Mouse (Mus musculus) granulocyte monocyte progenitor cell, adult 5-6 weeks (primary cell): ENCODE data around the gene Lce1h. TPM values are rescaled to one million over a fixed set of nuclear protein-coding genes. Genes with fewer than 3 reads are reported as not detected.

Source experiments
- ATAC-seq: replicated peaks from 2 replicates; pipeline ENCODE4 v1.8.0; 2016; ENCODE audit warnings: mild to moderate bottlenecking, moderate TSS enrichment, inconsistent platforms; ENCODE audit not compliant: poor library complexity, severe bottlenecking
- total RNA-seq, 2 experiments: library from RNA; stranded (forward) in 1 of 2; stranded (reverse) in 1 of 2; fragments of 200-712, 200-1000 nt in 1 of 2; fragments of >200 nt in 1 of 2; fragmentation: Nextera tagmentation in 1 of 2; gene quantifications; 2 replicates each; pipeline ENCODE4 v1.2.3; 2014 to 2017

Lce1h gene
- total RNA-seq (2014; fragmentation: Nextera tagmentation) (not detected in 2 replicates), total RNA-seq (2017) (not detected in 2 replicates)

DNA sequence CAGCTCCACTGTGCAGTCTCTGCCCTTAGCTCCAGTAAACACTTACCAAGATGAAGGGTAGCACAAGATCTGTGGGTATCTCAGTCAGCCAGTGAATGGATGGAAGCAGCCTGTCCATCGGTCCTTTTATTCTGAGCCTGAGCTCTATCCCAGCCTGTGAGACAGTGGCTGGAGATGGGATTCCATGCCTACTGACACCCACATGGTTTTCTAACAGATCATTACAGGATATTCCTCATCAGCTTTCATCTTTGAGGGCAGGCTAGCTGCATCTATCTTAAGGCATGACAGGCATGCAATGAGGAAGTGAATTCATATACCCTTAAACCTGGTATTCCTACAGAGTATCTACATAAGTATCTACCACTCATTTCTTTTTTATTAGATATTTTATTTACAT, at the start of gene Lce1h:
Lce1h (minus strand) TSS at position 101 of the 400 bp plus-strand sequence.
- no peak for ATAC-seq

DNA sequence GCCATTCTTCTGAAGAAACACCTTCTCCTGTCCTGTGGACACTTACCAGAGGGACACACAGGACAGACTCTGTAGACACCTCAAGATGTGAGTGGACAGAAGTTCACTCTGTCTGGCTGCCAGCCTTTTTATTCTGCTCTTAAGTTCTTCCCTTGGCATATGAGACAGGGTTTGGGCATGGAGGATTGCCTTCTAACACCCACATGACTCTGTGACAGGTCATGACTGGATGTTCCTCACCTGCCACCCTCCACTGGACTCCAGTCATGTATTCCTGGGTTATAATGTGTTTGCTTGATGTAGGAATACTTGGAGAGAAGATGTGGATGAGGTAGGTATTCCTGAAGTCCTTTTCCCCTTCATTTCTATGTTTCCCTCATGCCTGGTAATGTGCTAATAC, 42.9 kb upstream of the Lce1h start, which contains the start of gene Lce1k:
Lce1k (minus strand) TSS at position 101 of the 400 bp plus-strand sequence.
- ATAC-seq: no peak

DNA sequence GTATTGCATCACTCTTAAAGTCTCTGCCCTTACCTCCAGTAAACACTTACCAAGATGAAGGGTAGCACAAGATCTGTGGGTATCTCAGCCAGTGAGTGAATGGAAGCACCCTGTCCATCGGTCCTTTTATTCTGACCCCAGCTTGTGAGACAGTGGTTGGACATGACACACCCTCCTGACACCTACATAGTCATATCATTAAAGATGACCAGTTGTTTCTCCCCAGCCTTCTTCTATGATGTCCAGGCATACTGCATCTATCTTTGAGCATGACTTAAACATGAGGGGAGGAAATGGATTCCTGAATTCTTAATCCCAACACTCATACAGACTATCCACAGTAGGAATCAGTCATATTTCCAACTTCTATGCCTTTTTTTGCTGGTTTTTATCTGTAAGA, 25.5 kb upstream of the Lce1h start, which contains the start of gene Lce1j:
Lce1j (minus strand) TSS at position 101 of the 400 bp plus-strand sequence.
- ATAC-seq: no peak

DNA sequence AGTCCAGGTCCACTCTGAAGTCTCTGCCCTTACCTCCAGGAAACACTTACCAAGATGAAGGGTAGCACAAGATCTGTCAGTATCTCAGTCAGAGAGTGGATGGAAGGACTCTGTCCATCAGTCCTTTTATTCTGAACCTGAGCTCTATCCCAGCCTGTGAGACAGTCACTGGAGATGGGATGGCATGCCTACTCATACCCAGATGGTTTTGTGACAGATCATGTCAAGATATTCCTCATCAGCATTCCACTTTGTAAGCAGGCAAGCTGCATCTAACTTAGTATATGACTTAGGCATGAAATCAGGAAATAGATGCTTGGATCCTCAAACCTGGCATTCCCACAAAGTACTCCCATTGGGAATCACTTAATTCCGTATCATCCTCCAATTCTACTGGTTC, 13.9 kb upstream of the Lce1h start, which contains the start of gene Lce1i:
Lce1i (minus strand) TSS at position 101 of the 400 bp plus-strand sequence.
- no peak for ATAC-seq

DNA sequence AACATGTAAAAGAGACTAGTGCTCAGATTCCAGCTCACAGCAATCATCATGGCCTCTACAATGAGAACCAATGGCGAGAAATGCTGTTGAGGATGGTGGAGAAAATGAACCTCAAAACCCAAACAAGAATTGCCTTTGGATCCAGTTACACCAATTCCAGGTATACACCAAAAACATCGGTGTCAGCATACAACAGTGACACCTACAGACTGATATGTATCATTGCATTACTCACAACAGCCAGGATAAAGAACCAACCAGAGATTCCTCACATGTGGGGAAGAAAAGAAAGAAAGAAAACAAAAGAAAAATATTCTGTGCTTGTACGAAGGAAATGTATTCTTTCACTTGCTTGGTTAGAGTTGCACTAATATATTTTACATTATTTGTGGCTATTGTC, 6.7 kb upstream of the Lce1h start:
- no peak for ATAC-seq

DNA sequence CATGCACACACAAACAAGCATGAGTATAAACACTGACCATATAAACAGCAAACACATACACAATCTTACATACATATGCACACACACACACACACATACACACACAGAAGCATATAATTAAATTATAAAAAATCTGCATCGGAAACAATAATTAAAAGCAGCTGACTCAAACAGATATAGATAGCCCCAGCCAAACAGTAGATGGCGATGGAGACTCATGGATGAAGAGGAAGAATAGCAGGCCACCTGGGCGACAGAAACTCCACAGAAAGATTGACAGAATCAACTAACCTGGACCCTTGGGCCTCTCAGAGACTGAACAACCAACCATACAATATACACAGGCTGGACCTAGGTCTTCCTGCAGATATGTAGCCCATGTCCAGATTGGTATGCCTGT, 11.7 kb downstream of the Lce1h start:
- ATAC-seq: no peak

DNA sequence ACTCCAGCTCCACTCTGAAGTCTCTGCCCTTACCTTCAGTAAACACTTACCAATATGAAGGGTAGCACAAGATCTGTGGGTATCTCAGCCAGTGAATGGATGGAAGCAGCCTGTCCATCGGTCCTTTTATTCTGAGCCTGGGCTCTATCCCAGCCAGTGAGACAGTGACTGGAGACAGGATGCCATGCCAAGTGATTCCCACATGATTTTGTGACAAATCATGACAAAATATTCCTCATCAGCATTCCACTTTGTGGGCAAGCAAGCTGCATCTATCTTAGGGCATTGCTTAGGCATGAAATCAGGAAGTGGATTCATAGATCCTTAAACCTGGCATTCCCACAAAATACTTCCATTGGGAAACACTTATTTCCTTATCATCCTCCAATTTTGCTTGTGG, 12.6 kb downstream of the Lce1h start, which contains the start of gene Lce1g:
Lce1g (minus strand) TSS at position 101 of the 400 bp plus-strand sequence.
- ATAC-seq: no peak

DNA sequence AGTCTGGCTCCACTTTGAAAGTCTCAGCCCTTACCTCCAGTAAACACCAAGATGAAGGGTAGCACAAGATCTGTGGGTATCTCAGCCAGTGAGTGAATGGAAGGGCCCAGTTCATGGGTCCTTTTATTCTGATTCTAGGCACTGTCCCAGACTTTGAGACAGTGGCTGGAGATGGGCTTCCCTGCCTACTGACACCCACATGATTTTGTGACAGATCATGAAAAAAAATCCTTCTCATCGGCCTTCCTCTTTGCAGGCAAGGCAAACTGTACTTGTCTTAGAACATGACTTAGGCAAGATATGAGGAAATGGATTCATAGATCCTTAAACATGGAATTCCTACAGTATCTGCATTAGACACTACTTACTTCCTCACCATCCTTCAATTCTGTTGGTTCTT, 25.9 kb downstream of the Lce1h start, which contains the start of gene Gm38119:
Gm38119 (minus strand) TSS at position 101 of the 400 bp plus-strand sequence.
- ATAC-seq: no peak

DNA sequence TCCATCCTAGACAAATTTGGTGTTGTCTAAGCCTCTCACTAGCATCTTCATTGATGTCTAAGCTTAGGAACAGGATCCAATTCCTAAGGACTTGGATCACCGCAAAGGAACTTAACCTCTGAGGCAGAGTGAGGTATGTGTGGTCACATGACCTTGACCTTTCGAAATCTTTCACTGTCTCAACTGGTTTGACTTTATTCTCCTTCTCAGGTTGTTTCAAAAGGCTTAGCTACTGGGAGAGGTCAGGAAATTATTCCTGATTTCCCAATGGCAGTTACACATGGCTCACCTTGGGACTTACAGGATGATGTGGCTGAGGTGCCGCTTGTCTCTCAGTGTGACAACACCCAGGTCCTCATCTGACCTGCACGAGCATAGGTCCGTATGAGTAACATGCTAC, 42.2 kb downstream of the Lce1h start:
- no peak for ATAC-seq

DNA sequence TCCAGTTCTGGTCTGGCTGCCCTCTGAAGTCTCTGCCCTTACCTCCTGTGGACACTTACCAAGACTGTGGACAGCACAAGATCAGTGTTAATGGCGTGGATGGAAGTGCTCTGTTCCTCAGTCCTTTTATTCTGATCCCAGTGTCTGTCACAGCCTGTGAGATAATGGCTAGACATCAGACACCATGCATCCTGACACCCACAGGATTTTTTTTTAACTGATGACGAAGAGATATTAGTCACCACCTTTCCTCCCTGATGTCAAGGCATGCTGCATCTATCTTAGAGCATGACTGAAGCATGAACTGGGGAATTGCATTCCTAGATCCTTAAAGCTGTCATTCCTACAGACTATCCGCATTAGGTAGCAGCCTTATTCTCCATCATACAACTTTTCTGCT, 44.6 kb downstream of the Lce1h start, which contains the start of gene Lce1f:
Lce1f (minus strand) TSS at position 101 of the 400 bp plus-strand sequence.
- ATAC-seq: no peak

DNA sequence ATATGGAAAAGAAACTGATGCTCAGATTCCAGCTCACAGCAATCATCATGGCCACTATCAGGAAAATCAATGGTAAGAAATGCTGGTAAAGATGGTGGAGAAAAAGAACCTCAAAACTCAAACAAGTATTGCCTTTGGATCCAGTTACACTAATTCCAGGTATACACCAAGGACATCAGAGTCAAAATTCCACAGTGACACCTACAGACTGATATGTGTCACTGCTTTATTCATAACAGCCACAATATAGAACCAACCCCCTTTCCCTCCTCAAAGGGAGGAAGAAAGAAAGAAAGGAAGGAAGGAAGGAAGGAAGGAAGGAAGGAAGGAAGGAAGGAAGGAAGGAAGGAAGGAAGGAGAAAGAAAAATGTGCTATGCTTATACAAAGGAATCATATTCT, 49.7 kb downstream of the Lce1h start:
- ATAC-seq: no peak

Other genes with a start within 250 kb of the Lce1h start
- not detected in 2 replicates for gene 2310046K23Rik, start 230.6 kb downstream of the Lce1h start, total RNA-seq (2014; fragmentation: Nextera tagmentation)
- gene 2310046K23Rik, start 230.6 kb downstream of the Lce1h start, total RNA-seq (2017): not detected in 2 replicates
- not detected in 2 replicates for gene Ivl, start 191.3 kb downstream of the Lce1h start, total RNA-seq (2014; fragmentation: Nextera tagmentation)
- not detected in 2 replicates for gene Ivl, start 191.3 kb downstream of the Lce1h start, total RNA-seq (2017)
- gene Smcp, start 176.1 kb downstream of the Lce1h start, total RNA-seq (2014; fragmentation: Nextera tagmentation): not detected in 2 replicates
- gene Smcp, start 176.1 kb downstream of the Lce1h start, total RNA-seq (2017): not detected in 2 replicates
- gene 2210017I01Rik, start 157.6 kb downstream of the Lce1h start, total RNA-seq (2014; fragmentation: Nextera tagmentation): not detected in 2 replicates
- not detected in 2 replicates for gene 2210017I01Rik, start 157.6 kb downstream of the Lce1h start, total RNA-seq (2017)
- gene Lce6a, start 143.4 kb downstream of the Lce1h start, total RNA-seq (2014; fragmentation: Nextera tagmentation): not detected in 2 replicates
- gene Lce6a, start 143.4 kb downstream of the Lce1h start, total RNA-seq (2017): not detected in 2 replicates
- gene Lce1a1, start 116.8 kb downstream of the Lce1h start, total RNA-seq (2014; fragmentation: Nextera tagmentation): not detected in 2 replicates
- not detected in 2 replicates for gene Lce1a1, start 116.8 kb downstream of the Lce1h start, total RNA-seq (2017)
- gene Lce1b, start 108.1 kb downstream of the Lce1h start, total RNA-seq (2014; fragmentation: Nextera tagmentation): not detected in 2 replicates
- gene Lce1b, start 108.1 kb downstream of the Lce1h start, total RNA-seq (2017): not detected in 2 replicates
- gene Lce1a2, start 94.8 kb downstream of the Lce1h start, total RNA-seq (2014; fragmentation: Nextera tagmentation): not detected in 2 replicates
- gene Lce1a2, start 94.8 kb downstream of the Lce1h start, total RNA-seq (2017): not detected in 2 replicates
- not detected in 2 replicates for gene Lce1c, start 85.8 kb downstream of the Lce1h start, total RNA-seq (2014; fragmentation: Nextera tagmentation)
- gene Lce1c, start 85.8 kb downstream of the Lce1h start, total RNA-seq (2017): not detected in 2 replicates
- gene Lce1d, start 77.9 kb downstream of the Lce1h start, total RNA-seq (2014; fragmentation: Nextera tagmentation): not detected in 2 replicates
- not detected in 2 replicates for gene Lce1d, start 77.9 kb downstream of the Lce1h start, total RNA-seq (2017)
- not detected in 2 replicates for gene Lce1e, start 56.0 kb downstream of the Lce1h start, total RNA-seq (2014; fragmentation: Nextera tagmentation)
- gene Lce1e, start 56.0 kb downstream of the Lce1h start, total RNA-seq (2017): not detected in 2 replicates
- not detected in 2 replicates for gene Lce1f, start 44.7 kb downstream of the Lce1h start, total RNA-seq (2014; fragmentation: Nextera tagmentation)
- not detected in 2 replicates for gene Lce1f, start 44.7 kb downstream of the Lce1h start, total RNA-seq (2017)
- not detected in 2 replicates for gene Gm38119, start 26.0 kb downstream of the Lce1h start, total RNA-seq (2014; fragmentation: Nextera tagmentation)
- not detected in 2 replicates for gene Gm38119, start 26.0 kb downstream of the Lce1h start, total RNA-seq (2017)
- gene Lce1g, start 12.7 kb downstream of the Lce1h start, total RNA-seq (2014; fragmentation: Nextera tagmentation): not detected in 2 replicates
- gene Lce1g, start 12.7 kb downstream of the Lce1h start, total RNA-seq (2017): not detected in 2 replicates
- gene Lce1i, start 13.8 kb upstream of the Lce1h start, total RNA-seq (2014; fragmentation: Nextera tagmentation): not detected in 2 replicates
- gene Lce1i, start 13.8 kb upstream of the Lce1h start, total RNA-seq (2017): not detected in 2 replicates
- not detected in 2 replicates for gene Lce1j, start 25.4 kb upstream of the Lce1h start, total RNA-seq (2014; fragmentation: Nextera tagmentation)
- not detected in 2 replicates for gene Lce1j, start 25.4 kb upstream of the Lce1h start, total RNA-seq (2017)
- not detected in 2 replicates for gene Lce1k, start 42.8 kb upstream of the Lce1h start, total RNA-seq (2014; fragmentation: Nextera tagmentation)
- not detected in 2 replicates for gene Lce1k, start 42.8 kb upstream of the Lce1h start, total RNA-seq (2017)
- not detected in 2 replicates for gene Kprp, start 62.2 kb upstream of the Lce1h start, total RNA-seq (2014; fragmentation: Nextera tagmentation)
- not detected in 2 replicates for gene Kprp, start 62.2 kb upstream of the Lce1h start, total RNA-seq (2017)
- gene Lce1l, start 86.2 kb upstream of the Lce1h start, total RNA-seq (2014; fragmentation: Nextera tagmentation): not detected in 2 replicates
- not detected in 2 replicates for gene Lce1l, start 86.2 kb upstream of the Lce1h start, total RNA-seq (2017)
- not detected in 2 replicates for gene 2310050C09Rik, start 105.2 kb upstream of the Lce1h start, total RNA-seq (2014; fragmentation: Nextera tagmentation)
- gene 2310050C09Rik, start 105.2 kb upstream of the Lce1h start, total RNA-seq (2017): not detected in 2 replicates
- not detected in 2 replicates for gene Lce3a, start 161.2 kb upstream of the Lce1h start, total RNA-seq (2014; fragmentation: Nextera tagmentation)
- gene Lce3a, start 161.2 kb upstream of the Lce1h start, total RNA-seq (2017): not detected in 2 replicates
- gene Lce3b, start 167.9 kb upstream of the Lce1h start, total RNA-seq (2014; fragmentation: Nextera tagmentation): not detected in 2 replicates
- gene Lce3b, start 167.9 kb upstream of the Lce1h start, total RNA-seq (2017): not detected in 2 replicates
- gene Lce3c, start 179.4 kb upstream of the Lce1h start, total RNA-seq (2014; fragmentation: Nextera tagmentation): not detected in 2 replicates
- not detected in 2 replicates for gene Lce3c, start 179.4 kb upstream of the Lce1h start, total RNA-seq (2017)
- gene Lce3d, start 192.3 kb upstream of the Lce1h start, total RNA-seq (2014; fragmentation: Nextera tagmentation): not detected in 2 replicates
- not detected in 2 replicates for gene Lce3d, start 192.3 kb upstream of the Lce1h start, total RNA-seq (2017)
- not detected in 2 replicates for gene Lce3e, start 202.0 kb upstream of the Lce1h start, total RNA-seq (2014; fragmentation: Nextera tagmentation)
- not detected in 2 replicates for gene Lce3e, start 202.0 kb upstream of the Lce1h start, total RNA-seq (2017)
- gene Lce3f, start 227.2 kb upstream of the Lce1h start, total RNA-seq (2014; fragmentation: Nextera tagmentation): not detected in 2 replicates
- gene Lce3f, start 227.2 kb upstream of the Lce1h start, total RNA-seq (2017): not detected in 2 replicates